Mouse (Mus musculus) ES-E14 (cell line): ENCODE data around the gene Celsr3.

Experiments used
- CHD2 ChIP-seq: IDR thresholded peaks from 2 replicates; pipeline ENCODE4 v1.6.1; 2014; ENCODE audit warnings: mild to moderate bottlenecking, low read depth, low read length, inconsistent platforms
- HCFC1 ChIP-seq: IDR thresholded peaks from 2 replicates; pipeline ENCODE4 v1.6.1; 2012; ENCODE audit warnings: low read length, inconsistent platforms, borderline replicate concordance; ENCODE audit not compliant: insufficient read depth
- MAFK ChIP-seq: IDR thresholded peaks from 2 replicates; pipeline ENCODE4 v1.6.1; 2014; ENCODE audit warnings: mild to moderate bottlenecking, low read depth, low read length, inconsistent platforms; ENCODE audit not compliant: insufficient read depth
- ZC3H11A ChIP-seq: IDR thresholded peaks from 2 replicates; pipeline ENCODE4 v1.6.1; 2012; ENCODE audit warnings: low read depth, mild to moderate bottlenecking, inconsistent platforms, low read length, borderline replicate concordance
- ZNF384 ChIP-seq: IDR thresholded peaks from 2 replicates; pipeline ENCODE4 v1.6.1; 2012; ENCODE audit warnings: low read depth, low read length, inconsistent platforms

DNA sequence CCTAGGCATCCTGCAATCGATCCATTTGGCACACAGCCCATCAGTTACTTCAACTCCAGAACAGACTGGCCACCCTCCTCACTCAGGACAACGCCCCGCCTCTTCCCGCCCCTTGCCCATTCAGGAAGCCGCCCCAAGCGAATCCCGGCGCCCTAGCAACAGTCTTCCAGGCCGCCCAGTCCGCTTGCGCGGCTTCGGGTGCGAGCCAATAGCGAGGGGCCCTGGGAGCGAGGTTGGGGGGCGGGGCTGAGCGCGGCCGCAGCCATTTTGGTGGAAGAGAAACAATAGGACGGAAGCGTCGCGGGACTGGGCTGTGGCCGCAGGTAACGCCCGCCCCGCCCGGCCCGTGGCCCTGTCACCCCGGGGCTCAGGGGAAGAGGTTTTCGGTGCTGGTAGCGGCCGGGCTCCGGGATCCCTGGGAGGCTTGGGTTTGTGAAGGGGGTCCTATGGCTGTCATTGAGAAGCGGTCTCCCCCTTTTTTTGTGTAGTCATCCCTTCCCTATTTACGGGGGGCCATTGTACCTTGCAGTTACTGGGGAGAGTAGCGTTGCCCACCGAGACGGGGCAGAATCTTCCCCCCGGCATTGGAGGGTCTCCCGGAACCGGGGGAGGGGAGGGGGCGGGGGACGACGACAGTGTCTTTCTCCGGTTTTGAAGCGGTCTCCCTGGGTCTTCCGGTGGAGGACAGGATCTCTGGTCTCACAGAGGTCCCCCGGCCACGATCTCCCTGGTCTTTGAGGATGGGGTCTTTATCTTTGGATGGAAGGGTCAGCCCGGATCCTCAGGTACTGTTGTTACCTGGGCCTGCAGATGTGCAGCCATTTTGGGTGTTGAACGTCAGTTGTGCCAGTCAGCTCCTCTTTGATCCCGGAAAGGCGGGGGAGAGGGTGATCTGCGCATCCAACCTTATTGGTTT is 42.3 kb upstream of the Celsr3 start, which contains the start of gene Ip6k2:
- TF ChIP-seq ZC3H11A (no peak), MAFK (no peak), ZNF384 (no peak), HCFC1 (no peak), CHD2 (peak; percentile 16; the same call in 1 of the 2 replicates)
